Mouse (Mus musculus): Measurements from ENCODE around the gene Olfr837. TPM values are rescaled to one million over a fixed set of nuclear protein-coding genes. Genes with fewer than 3 reads are reported as not detected.
"Not testable (repeated sequence)": the region's sequence is repeated elsewhere in the genome, so short reads cannot be mapped to it uniquely, and the experiment has no call there.

Olfr837 gene
- not detected in 2 replicates for polyA plus RNA-seq (2015; fragmentation: Nextera tagmentation; extraction: Ambion mirVana)

DNA sequence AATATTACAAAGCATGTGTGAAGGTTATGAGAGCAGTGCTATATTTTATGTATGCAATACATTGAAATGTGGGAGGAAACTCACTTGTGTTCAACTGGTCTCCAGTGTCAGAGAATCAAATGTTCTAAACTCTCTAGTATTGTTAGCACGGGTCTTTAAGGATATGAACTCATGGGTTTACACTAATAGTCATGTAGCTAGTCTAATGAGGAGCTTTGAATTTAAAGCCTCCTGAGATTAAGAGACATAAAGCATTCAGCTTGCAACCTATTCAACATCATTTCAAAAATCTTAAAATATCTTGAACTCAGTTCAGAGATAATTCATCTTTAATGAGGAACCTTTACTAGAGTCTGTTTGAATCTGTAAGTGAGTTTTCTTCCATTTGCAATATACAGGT lies at the start of gene Olfr837:
Olfr837 (plus strand) TSS at position 301 of the 400 bp plus-strand sequence.
- no peak for ATAC-seq (ENCODE audit: insufficient read depth)
- Histone ChIP-seq H3K9me3 (replicated peaks) (0 out of 2 replicates have a peak, but pooled peaks cover 4% of the 10 kb centered on the region), H3K4me2 (no peak within 1 kb of the TSS), H3K4me1 (replicated peaks) (no peaks in the 10 kb centered on the region), H3K36me3 (replicated peaks) (no peaks in the 10 kb centered on the region), H3K4me3 (replicated peaks) (no peak within 1 kb of the TSS), H3K9ac (no peak within 1 kb of the TSS), H3K27me3 (no peaks in the 10 kb centered on the region), H3K27ac (replicated peaks) (no peak within 1 kb of the TSS)
- WGBS (ENCODE audit: insufficient replicate concordance), result 71% methylated on average over 1 of the region's 1 CpGs

DNA sequence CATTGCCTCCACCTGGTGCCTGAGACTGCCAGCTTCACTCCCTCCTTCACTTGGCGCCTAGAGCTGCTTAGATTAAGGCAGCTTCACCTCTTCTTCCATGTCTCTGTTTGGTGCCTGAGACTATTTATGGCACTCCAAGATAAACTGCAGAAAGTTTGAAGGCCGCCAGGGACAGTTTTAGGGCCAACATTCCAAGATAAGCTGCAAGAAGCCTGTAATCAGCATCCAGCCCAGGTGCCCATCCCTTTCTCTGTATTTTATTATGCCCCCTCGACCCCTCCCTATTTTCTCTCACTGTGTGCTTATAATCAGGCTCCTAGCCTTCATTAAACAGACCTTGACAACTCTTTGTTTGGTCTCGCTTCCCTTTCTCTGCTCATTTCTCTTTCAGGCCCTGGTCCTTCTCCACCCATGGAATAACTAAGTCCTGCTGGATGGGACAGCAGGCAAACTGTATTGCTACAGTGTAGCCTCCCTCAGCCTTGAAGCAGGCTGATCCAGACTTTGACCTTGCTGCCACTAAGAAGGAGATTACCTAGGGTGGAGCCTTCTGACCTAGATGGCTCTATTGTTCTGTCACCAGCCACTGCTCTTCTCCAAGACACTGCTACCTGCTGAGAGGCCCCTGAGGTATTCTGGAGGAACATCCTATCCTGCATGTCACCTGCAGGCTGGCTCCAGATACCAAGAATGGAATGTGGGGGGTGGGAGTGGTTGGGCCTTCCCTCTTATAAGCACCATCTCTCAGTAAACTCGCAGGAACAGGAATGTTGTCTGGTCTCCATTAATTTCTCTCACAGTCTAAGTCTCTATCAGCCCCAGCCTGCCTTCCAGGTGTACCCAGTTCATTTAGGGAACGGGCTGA lies 43.0 kb upstream of the Olfr837 start:
- WGBS (ENCODE audit: insufficient replicate concordance), result 36% methylated on average over 6 of the region's 6 CpGs
- H3K27me3 ChIP-seq; H3K36me3 ChIP-seq (replicated peaks); ATAC-seq (ENCODE audit: insufficient read depth); H3K9me3 ChIP-seq (replicated peaks); H3K9ac ChIP-seq; H3K4me1 ChIP-seq (replicated peaks); H3K4me3 ChIP-seq (replicated peaks); H3K27ac ChIP-seq (replicated peaks); H3K4me2 ChIP-seq: not testable (repeated sequence)

GRCm38 (mm10) chr9:19097286-19097685 lies 38.8 kb upstream of the Olfr837 start:
- H3K9me3 ChIP-seq (replicated peaks), result no peaks in the 10 kb centered on the region
- H3K27me3 ChIP-seq, result no peaks in the 10 kb centered on the region
- 61% methylated on average over 4 of the region's 4 CpGs for WGBS (ENCODE audit: insufficient replicate concordance)
- no peak for ATAC-seq (ENCODE audit: insufficient read depth)
- no peak overlapping the region for H3K4me3 ChIP-seq (replicated peaks)
- H3K27ac ChIP-seq (replicated peaks), result no peak overlapping the region
- no peaks in the 10 kb centered on the region for H3K36me3 ChIP-seq (replicated peaks)
- H3K4me1 ChIP-seq (replicated peaks), result no peaks in the 10 kb centered on the region
- H3K9ac ChIP-seq, result no peak overlapping the region
- no peak overlapping the region for H3K4me2 ChIP-seq

DNA sequence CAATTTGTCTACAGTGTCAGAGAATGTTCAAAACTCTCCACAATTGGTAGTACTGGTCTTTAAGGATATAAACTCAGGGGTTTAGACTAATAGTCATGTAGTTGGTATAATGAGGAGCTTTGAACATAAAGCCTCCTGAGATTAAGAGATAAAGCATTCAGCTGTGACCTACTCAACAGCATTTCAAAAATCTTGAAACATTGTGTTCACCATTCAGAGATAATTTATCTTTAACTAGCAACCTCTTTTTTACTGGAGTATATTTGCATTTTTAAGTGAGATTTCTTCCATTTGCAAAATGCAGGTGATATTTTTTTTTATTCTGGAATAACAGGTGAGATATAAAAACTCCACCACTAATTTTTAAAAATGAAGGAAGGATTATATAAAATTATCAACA lies 16.0 kb upstream of the Olfr837 start, which contains the start of gene Olfr836:
Olfr836 (plus strand) TSS at position 301 of the 400 bp plus-strand sequence.
- H3K36me3 ChIP-seq (replicated peaks), result no peaks in the 10 kb centered on the region
- H3K4me2 ChIP-seq, result no peak within 1 kb of the TSS
- no peak for ATAC-seq (ENCODE audit: insufficient read depth)
- H3K4me3 ChIP-seq (replicated peaks), result no peak within 1 kb of the TSS
- H3K27ac ChIP-seq (replicated peaks), result no peak within 1 kb of the TSS
- H3K9me3 ChIP-seq (replicated peaks), result no peaks in the 10 kb centered on the region
- no peak within 1 kb of the TSS for H3K9ac ChIP-seq
- H3K4me1 ChIP-seq (replicated peaks), result no peaks in the 10 kb centered on the region
- no peaks in the 10 kb centered on the region for H3K27me3 ChIP-seq

DNA sequence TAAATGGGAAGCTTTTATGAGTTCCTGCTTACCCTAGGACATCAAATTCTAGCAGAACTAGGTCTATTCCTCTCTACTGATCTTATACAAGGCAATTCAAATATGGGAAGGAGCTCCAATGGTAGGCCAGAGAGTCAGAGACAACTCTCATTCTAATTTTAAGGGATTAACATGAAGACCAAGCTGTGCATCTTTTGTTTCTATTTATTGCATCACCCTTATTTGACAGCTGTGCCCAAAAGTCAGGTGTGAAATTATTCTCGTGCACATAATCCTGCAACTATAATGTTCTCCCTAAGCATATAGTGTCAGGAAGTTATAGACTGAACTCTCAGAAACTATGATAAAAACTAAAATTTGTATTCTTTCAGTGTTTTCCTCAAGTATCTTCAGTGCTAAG lies 41.1 kb downstream of the Olfr837 start, which contains the start of gene Olfr839-ps1:
Olfr839-ps1 (minus strand) TSS at position 101 of the 400 bp plus-strand sequence.
- H3K4me1 ChIP-seq (replicated peaks), result no peaks in the 10 kb centered on the region
- ATAC-seq (ENCODE audit: insufficient read depth), result no peak
- H3K36me3 ChIP-seq (replicated peaks), result no peaks in the 10 kb centered on the region
- 45% methylated on average over 1 of the region's 1 CpGs for WGBS (ENCODE audit: insufficient replicate concordance)
- H3K9me3 ChIP-seq (replicated peaks), result no peaks in the 10 kb centered on the region
- no peak within 1 kb of the TSS for H3K27ac ChIP-seq (replicated peaks)
- no peak within 1 kb of the TSS for H3K4me2 ChIP-seq
- no peaks in the 10 kb centered on the region for H3K27me3 ChIP-seq
- H3K4me3 ChIP-seq (replicated peaks), result no peak within 1 kb of the TSS
- H3K9ac ChIP-seq, result no peak within 1 kb of the TSS

Other genes with a start within 250 kb of the Olfr837 start
- not detected in 2 replicates for gene Olfr832, start 199.2 kb upstream of the Olfr837 start, polyA plus RNA-seq (2015; fragmentation: Nextera tagmentation; extraction: Ambion mirVana)
- gene Olfr834, start 148.3 kb upstream of the Olfr837 start, polyA plus RNA-seq (2015; fragmentation: Nextera tagmentation; extraction: Ambion mirVana), result not detected in 2 replicates
- not detected in 2 replicates for gene Olfr835, start 103.6 kb upstream of the Olfr837 start, polyA plus RNA-seq (2015; fragmentation: Nextera tagmentation; extraction: Ambion mirVana)
- not detected in 2 replicates for gene Olfr836, start 15.9 kb upstream of the Olfr837 start, polyA plus RNA-seq (2015; fragmentation: Nextera tagmentation; extraction: Ambion mirVana)
- gene Olfr839-ps1, start 41.0 kb downstream of the Olfr837 start, polyA plus RNA-seq (2015; fragmentation: Nextera tagmentation; extraction: Ambion mirVana), result not detected in 2 replicates
- not detected in 2 replicates for gene Olfr843, start 115.7 kb downstream of the Olfr837 start, polyA plus RNA-seq (2015; fragmentation: Nextera tagmentation; extraction: Ambion mirVana)
- not detected in 2 replicates for gene Olfr844, start 180.0 kb downstream of the Olfr837 start, polyA plus RNA-seq (2015; fragmentation: Nextera tagmentation; extraction: Ambion mirVana)
- gene Olfr845, start 200.1 kb downstream of the Olfr837 start, polyA plus RNA-seq (2015; fragmentation: Nextera tagmentation; extraction: Ambion mirVana), result not detected in 2 replicates
- gene Olfr846, start 227.7 kb downstream of the Olfr837 start, polyA plus RNA-seq (2015; fragmentation: Nextera tagmentation; extraction: Ambion mirVana), result not detected in 2 replicates
- not detected in 2 replicates for gene Olfr847, start 242.4 kb downstream of the Olfr837 start, polyA plus RNA-seq (2015; fragmentation: Nextera tagmentation; extraction: Ambion mirVana)

Data from liver, embryonic 15.5 days (tissue).